Mouse (Mus musculus): ENCODE measurements around the gene Cks1b. TPM values are rescaled to one million over a fixed set of nuclear protein-coding genes. Genes with fewer than 3 reads are reported as not detected.

The Cks1b gene
- polyA plus RNA-seq, 1 experiment: 50.9 TPM

Other genes with a start within 250 kb of the Cks1b start
- gene Scamp3, start 240.9 kb downstream of the Cks1b start, polyA plus RNA-seq (2012; rRNA removed): 88.5 and 107 TPM in 2 replicates
- 23.0 and 30.1 TPM in 2 replicates for gene Fam189b, start 235.2 kb downstream of the Cks1b start, polyA plus RNA-seq (2012; rRNA removed)
- 88.5 and 99.3 TPM in 2 replicates for gene Gba, start 215.5 kb downstream of the Cks1b start, polyA plus RNA-seq (2012; rRNA removed)
- 20.8 and 22.8 TPM in 2 replicates for gene Thbs3, start 203.2 kb downstream of the Cks1b start, polyA plus RNA-seq (2012; rRNA removed)
- 171 and 186 TPM in 2 replicates for gene Mtx1, start 191.3 kb downstream of the Cks1b start, polyA plus RNA-seq (2012; rRNA removed)
- 0.99 and 1.6 TPM in 2 replicates for gene Muc1, start 189.3 kb downstream of the Cks1b start, polyA plus RNA-seq (2012; rRNA removed)
- gene Krtcap2, start 172.4 kb downstream of the Cks1b start, polyA plus RNA-seq (2012; rRNA removed): 170 and 221 TPM in 2 replicates
- 2.1 TPM in 2 replicates for gene Trim46, start 172.1 kb downstream of the Cks1b start, polyA plus RNA-seq (2012; rRNA removed)
- 355 and 356 TPM in 2 replicates for gene Dpm3, start 159.0 kb downstream of the Cks1b start, polyA plus RNA-seq (2012; rRNA removed)
- gene Slc50a1, start 147.8 kb downstream of the Cks1b start, polyA plus RNA-seq (2012; rRNA removed): 108 and 123 TPM in 2 replicates
- gene Efna1, start 137.2 kb downstream of the Cks1b start, polyA plus RNA-seq (2012; rRNA removed): 78.0 and 93.8 TPM in 2 replicates
- 6.0 and 7.4 TPM in 2 replicates for gene Efna3, start 95.4 kb downstream of the Cks1b start, polyA plus RNA-seq (2012; rRNA removed)
- gene Efna4, start 80.4 kb downstream of the Cks1b start, polyA plus RNA-seq (2012; rRNA removed): 14.5 and 14.6 TPM in 2 replicates
- gene Adam15, start 68.4 kb downstream of the Cks1b start, polyA plus RNA-seq (2012; rRNA removed): 59.4 and 68.5 TPM in 2 replicates
- 0.15 and 0.60 TPM in 2 replicates for gene Dcst2, start 56.4 kb downstream of the Cks1b start, polyA plus RNA-seq (2012; rRNA removed)
- gene Dcst1, start 53.1 kb downstream of the Cks1b start, polyA plus RNA-seq (2012; rRNA removed): 3.1 and 6.7 TPM in 2 replicates
- 92.6 and 151 TPM in 2 replicates for gene Zbtb7b, start 23.6 kb downstream of the Cks1b start, polyA plus RNA-seq (2012; rRNA removed)
- gene Lenep, start 15.6 kb downstream of the Cks1b start, polyA plus RNA-seq (2012; rRNA removed): not detected in 2 replicates
- 40.7 and 48.2 TPM in 2 replicates for gene Flad1, start 6.5 kb downstream of the Cks1b start, polyA plus RNA-seq (2012; rRNA removed)
- 60.3 and 84.0 TPM in 2 replicates for gene Shc1, start 60 bp upstream of the Cks1b start, polyA plus RNA-seq (2012; rRNA removed)
- gene Pygo2, start 11.8 kb upstream of the Cks1b start, polyA plus RNA-seq (2012; rRNA removed): 30.8 and 39.3 TPM in 2 replicates
- gene Pbxip1, start 18.3 kb upstream of the Cks1b start, polyA plus RNA-seq (2012; rRNA removed): 44.6 and 52.7 TPM in 2 replicates
- gene Pmvk, start 36.2 kb upstream of the Cks1b start, polyA plus RNA-seq (2012; rRNA removed): 31.6 and 34.8 TPM in 2 replicates
- gene Kcnn3, start 101.8 kb upstream of the Cks1b start, polyA plus RNA-seq (2012; rRNA removed): 2.4 and 5.3 TPM in 2 replicates

All from large intestine, adult 2 months (tissue).